Mouse (Mus musculus) adrenal gland, adult 18-20 months (tissue): ENCODE measurements at regions not wholly inside any gene's neighbourhood (a gene's known extent, or its start where the extent isn't known, plus 50 kb on each side); places are given as distances from the start of the nearest gene placed in this dataset.
"Not testable (repeated sequence)": the region's sequence is repeated elsewhere in the genome, so short reads cannot be mapped to it uniquely, and the experiment has no call there.

Source experiments
- DNase-seq, 2 experiments: peaks; one replicate each; pipeline ENCODE4 v3.0.0; 2021 to 2022; ENCODE audit warnings: low spot score in 2 of 2

- no peak for DNase-seq
Measured at GRCm38 (mm10) chr9:14056410-14057172, 218.3 kb upstream of the Sesn3 start.

DNA sequence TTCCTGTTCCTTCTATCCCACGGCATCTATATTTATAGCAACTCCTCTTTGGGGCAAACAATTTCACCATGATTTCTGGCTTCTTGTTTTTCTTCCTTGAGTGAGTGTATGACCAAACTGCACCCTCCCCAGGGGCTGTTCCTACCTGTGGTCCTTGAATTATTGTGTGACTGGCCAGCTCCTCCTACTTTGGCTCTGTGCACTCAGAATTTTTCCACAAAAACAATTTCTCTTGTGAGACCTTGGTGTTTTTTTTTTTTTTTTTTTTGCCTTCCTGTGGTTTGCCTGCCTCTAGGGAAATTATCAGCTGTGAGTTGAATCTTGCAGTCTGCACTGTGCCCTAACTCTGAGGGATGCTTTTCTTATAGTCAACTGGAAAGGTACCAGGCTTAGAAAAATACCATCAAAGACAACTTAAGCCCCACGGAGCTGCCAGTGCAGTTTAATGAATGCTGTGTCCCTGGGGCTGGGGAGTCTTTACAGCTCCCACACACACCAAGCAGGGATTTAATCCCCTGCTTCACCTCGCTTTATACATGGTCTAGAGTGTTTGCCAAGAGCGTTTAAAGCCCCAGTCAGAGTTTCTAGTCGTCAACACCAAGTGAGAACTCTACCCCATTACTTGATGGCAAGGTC lies 216.2 kb upstream of the Sesn3 start:
- DNase-seq: no peak

- no peak for DNase-seq
Measured at GRCm38 (mm10) chr9:14059228-14059779, 215.6 kb upstream of the Sesn3 start.

DNA sequence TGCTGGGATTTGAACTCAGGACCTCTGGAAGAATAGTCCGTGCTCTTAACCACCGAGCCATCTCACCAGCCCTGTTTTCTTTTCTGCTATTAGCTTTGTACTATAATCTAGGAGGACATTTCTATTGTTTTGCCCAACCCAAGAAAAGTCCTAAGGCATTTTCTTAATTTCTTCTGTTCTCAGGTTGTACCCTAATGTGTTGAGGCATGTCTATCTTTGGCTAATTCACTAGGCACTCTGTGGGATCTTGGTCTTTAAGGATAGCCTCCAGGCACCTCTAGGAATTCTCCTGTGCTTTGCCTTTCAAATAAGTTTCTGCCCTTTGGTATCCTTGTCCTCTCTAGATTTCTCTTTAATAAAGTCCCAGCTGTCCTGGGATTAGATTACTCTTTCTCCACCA lies 214.6 kb upstream of the Sesn3 start:
- no peak for DNase-seq

- DNase-seq: no peak
Measured at GRCm38 (mm10) chr9:14061389-14061788, 213.5 kb upstream of the Sesn3 start.

- DNase-seq: no peak
Measured at GRCm38 (mm10) chr9:14061840-14062239, 213.0 kb upstream of the Sesn3 start.

DNA sequence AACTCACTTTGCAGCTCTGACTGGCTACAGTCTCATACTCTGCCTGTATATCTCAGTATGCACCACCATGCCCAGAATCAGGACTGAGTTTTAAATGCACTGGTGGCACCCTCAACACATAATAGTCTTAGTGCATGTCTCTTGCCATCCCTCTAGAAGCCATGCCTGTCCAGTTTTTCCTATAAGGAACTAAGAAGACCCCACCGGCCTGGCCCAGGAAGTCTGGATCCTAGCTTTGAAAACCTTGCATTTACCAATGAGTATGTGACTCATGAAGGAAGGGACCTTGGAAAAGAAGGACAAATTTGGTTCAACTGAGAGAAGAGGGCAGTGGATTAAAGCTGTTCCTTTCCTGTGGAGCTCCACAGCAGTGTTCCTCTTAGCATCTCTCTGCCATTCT lies 212.2 kb upstream of the Sesn3 start:
- DNase-seq: no peak

DNA sequence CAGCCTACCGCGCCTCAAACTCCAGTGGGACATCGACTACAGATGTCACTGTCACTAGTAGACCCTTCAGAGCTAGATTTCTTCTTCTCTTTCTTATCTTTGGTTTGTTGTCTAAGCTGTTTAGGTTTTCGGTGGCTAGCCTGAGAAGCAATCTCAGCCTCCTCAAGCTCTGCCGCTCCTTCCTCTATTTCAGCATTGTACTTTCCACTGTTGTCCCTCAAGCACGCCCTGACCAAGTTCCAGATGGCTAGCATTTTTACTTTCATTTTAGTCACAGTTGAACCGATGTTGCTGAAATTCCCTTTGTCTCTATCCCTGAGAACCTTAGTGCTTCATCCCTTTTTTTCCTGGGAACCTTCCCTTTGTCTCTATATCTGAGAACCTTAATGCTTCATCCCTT lies 208.1 kb upstream of the Sesn3 start:
- not testable (repeated sequence) for DNase-seq

DNA sequence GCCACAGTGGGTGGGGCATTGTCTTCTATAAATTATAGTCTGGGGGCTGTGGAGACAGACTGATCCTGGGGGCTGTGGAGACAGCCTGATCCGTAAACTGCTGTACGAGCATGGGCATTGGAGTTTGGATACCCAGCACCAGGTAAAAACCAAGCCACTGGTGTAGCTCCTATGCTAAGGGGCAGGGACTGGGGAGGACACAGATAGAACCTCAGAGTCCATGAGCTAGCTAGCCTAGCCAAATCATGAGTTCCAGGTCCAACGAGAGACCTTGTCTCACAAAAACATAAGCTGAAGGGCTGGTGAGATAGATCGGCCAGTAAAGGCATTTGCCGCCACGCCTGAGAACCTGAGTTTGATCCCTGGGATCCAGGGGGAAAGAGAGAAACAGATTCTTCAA lies 205.8 kb upstream of the Sesn3 start:
- DNase-seq: no peak

- DNase-seq: no peak
Measured at GRCm38 (mm10) chr9:14069770-14070169, 205.1 kb upstream of the Sesn3 start.

DNA sequence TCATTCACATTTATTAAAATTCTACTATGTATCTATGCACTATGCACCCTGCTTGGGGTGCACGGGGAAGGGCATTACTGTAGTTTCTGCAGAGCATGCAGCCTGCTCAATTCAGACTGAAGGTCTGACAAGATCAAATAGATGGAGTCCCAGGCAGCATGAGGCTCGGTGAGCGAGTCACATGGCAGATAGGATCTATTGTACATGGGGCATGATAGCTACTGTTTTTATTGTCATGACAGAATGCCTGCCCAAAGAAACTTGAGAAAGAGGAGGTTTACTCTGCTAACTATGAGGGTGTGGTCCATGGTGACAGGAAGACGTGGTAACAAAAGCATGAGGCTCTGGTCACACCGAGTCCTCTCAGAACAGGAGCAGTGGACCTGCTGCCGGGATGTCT lies 203.1 kb upstream of the Sesn3 start:
- DNase-seq: no peak

GRCm38 (mm10) chr9:14072950-14073349 lies 201.9 kb upstream of the Sesn3 start:
- no peak for DNase-seq

GRCm38 (mm10) chr9:14074273-14074672 lies 200.6 kb upstream of the Sesn3 start:
- no peak for DNase-seq

DNA sequence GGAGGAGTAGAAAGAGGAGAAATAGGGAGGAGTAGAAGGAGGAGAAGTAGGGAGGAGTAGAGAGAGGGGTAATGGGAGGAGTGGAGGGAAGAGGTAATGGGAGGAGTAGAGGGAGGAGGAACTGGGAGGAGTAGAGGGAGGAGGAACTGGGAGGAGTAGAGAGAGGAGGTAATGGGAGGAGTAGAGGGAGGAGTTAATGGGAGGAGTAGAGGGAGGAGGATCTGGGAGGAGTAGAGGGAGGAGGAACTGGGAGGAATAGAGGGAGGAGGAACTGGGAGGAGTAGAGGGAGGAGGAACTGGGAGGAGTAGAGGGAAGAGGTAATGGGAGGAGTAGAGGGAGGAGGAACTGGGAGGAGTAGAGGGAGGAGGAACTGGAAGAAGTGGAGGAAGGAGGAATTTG lies 200.0 kb upstream of the Sesn3 start:
- not testable (repeated sequence) for DNase-seq

- peak; percentile 54 to 77 for DNase-seq
Measured at GRCm38 (mm10) chr9:14075452-14075851, 199.4 kb upstream of the Sesn3 start.

DNA sequence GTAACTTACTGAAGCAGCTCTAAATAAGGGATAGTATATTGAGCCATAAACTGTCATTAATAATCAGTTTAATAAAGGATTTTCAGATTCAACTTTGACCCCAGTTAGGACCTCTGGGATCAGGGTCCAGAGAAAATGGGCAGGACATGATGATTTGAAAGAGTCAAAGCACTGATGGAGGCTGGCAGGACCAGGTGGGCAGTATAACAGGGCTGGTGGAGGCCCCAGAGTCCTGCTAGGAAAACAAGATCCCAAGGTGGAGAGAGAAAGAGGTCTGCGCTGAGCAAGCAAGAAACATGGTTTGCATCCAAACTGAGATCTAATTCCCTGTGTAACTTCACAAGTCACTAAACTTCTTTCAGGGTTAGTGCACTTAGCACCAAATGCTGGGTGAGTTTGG lies 199.0 kb upstream of the Sesn3 start:
- no peak for DNase-seq

DNA sequence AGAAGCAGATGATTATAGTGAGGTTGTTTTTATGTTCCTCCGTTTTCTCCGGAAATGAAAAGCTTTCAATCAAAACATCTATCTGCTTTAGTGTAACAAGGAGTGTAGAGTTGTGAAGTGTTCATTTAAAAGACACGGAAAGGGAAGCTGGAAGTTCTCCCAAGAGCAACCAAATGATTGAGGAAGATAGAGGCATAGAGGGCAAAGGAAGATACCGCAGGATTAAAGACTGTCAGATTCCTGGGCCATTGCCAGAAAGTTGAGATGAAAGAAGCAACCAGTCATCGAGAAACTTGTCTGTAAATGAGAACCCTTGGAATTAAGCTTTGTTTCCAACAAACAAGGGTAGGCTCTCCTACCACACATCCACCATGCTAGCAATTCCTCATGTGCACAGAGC lies 198.1 kb upstream of the Sesn3 start:
- DNase-seq: no peak

GRCm38 (mm10) chr9:14081138-14081537 lies 193.7 kb upstream of the Sesn3 start:
- no peak for DNase-seq

- DNase-seq: no peak
Measured at GRCm38 (mm10) chr9:14086201-14086600, 188.7 kb upstream of the Sesn3 start.

DNA sequence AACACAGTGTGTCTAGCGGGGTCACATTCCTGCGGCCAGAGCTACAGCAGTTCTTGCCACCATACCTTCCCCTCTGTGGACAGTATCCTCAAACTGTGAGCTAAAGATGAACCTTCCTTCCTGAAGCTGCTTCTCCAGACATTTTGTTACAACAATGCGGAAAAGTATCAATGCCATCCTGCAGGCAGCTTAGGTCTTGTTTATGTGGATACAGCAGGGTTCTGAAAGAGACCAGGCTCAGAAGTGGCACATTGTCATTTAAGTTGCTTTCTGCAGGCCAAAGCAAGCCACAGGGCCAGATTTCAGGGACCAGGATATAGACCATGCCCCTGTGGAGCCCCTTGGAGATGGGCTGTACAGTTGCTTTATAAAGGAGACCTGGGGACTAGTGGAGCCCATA lies 188.3 kb upstream of the Sesn3 start:
- DNase-seq: no peak

DNA sequence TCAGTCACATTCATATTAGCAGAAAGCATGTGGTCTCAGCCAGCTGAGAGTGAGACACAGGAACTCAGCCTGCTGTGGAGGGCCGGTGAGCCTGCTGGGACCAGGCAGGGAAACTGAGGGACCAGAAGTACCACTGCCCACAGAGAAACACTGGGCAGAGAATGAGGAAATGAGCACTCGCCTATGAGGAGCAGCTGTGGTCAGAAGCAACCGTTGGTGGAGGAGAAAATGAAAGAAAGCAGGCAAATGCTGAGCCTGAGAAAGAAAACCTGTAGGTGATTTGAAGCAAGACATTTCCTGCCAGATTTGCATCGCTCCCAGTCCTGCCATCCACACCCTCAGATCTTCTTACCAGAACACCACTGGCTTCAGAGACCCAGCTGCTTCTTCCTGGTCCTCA lies 187.0 kb upstream of the Sesn3 start:
- DNase-seq: no peak

- no peak for DNase-seq
Measured at GRCm38 (mm10) chr9:14089791-14090256, 185.0 kb upstream of the Sesn3 start.

DNA sequence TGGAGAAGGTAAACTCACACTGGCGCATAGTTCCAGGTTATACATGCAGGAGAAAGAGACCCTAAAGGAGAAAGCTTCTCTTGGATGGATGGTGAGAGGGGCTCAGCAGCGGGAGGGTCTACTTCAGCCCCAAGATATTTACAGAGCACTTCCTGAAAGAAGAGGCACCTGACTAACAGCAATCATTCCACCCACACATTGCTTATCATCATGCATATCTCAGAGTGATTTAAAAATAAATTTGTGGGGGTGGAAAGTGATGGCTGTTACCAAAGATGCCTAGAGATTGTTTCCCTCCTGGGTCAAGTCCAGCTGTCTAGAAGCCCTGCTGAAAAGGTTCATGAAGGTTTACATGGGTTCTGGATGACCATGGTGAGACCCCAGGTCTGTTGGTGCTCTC lies 184.4 kb upstream of the Sesn3 start:
- DNase-seq: no peak
